In genomic region chr7:91262031-91262951, GRCm38 (mm10) we compare ENCODE assay signal across 8 mouse cellular contexts.
A peak's percentile ranks its signal among the peaks of the same experiment; 100 is the strongest.
DNase-seq lines count a peak whose midpoint lies in the region; ATAC-seq lines count a peak whose summit lies in the region.

No protein-coding gene starts in this region.

- no peaks in the 10 kb centered on the region for H3K9me3 ChIP-seq in lung, embryonic 16.5 days (ENCODE audit: control insufficient read depth, low read length)
- no peaks in the 10 kb centered on the region for H3K9me3 ChIP-seq in hindbrain, embryonic 13.5 days
- H3K9me3 ChIP-seq in neural tube, embryonic 13.5 days = no peaks in the 10 kb centered on the region

- H3K4me2 ChIP-seq in lung, embryonic 16.5 days (ENCODE audit: low read depth, low read length) = peak overlapping the region; percentile 65
- peak overlapping the region; percentile 83 for H3K4me2 ChIP-seq in hindbrain, embryonic 13.5 days
- peak overlapping the region; percentile 83 for H3K4me2 ChIP-seq in neural tube, embryonic 13.5 days

- H3K4me1 ChIP-seq in lung, embryonic 16.5 days (replicated peaks; ENCODE audit: control insufficient read depth, insufficient read depth, low read length) = peaks cover 6% of the 10 kb centered on the region; the same call in 1 of the 2 replicates
- H3K4me1 ChIP-seq in hindbrain, embryonic 13.5 days (replicated peaks) = peaks cover 12% of the 10 kb centered on the region
- H3K4me1 ChIP-seq in neural tube, embryonic 13.5 days (replicated peaks) = peaks cover 14% of the 10 kb centered on the region

- no peak overlapping the region for H3K27ac ChIP-seq in lung, embryonic 16.5 days (ENCODE audit: low read length)
- H3K27ac ChIP-seq in hindbrain, embryonic 13.5 days = peak overlapping the region; percentile 72
- H3K27ac ChIP-seq in neural tube, embryonic 13.5 days (replicated peaks) = peak overlapping the region; percentile 49

- DNase-seq in lung, postnatal 25 days (ENCODE audit: low spot score) = no peak
- DNase-seq in embryo, embryonic 10 days (ENCODE audit: low spot score) = peak; percentile 69
- peak; percentile 53 to 72 for DNase-seq in left cerebral cortex, postnatal 36 days (ENCODE audit: low spot score in 2 of 2)
- no peak for DNase-seq in adipocyte (ENCODE audit: low spot score)
- no peak for DNase-seq in thymus, postnatal 10 days (ENCODE audit: low spot score in 2 of 2)

- intact Hi-C loops in left cerebral cortex, postnatal 36 days (cut with DNase I) = loop anchor here (5.0 kb wide), 1 partner anchor 170 kb away; no protein-coding TSS in a partner anchor

- H3K9ac ChIP-seq in lung, embryonic 16.5 days (ENCODE audit: low read length) = 0 out of 2 replicates have a peak overlapping the region, but pooled peaks have one; percentile 15
- H3K9ac ChIP-seq in hindbrain, embryonic 13.5 days = peak overlapping the region; percentile 76
- peak overlapping the region; percentile 70 for H3K9ac ChIP-seq in neural tube, embryonic 13.5 days

- H3K27me3 ChIP-seq in lung, embryonic 16.5 days (ENCODE audit: control insufficient read depth, insufficient read depth, low read depth, low read length) = no peaks in the 10 kb centered on the region
- no peaks in the 10 kb centered on the region for H3K27me3 ChIP-seq in hindbrain, embryonic 13.5 days
- peaks cover 3% of the 10 kb centered on the region; the same call in 1 of the 2 replicates for H3K27me3 ChIP-seq in neural tube, embryonic 13.5 days

- WGBS in lung, embryonic 16.5 days = under 1% methylated on average over 34 of the region's 34 CpGs
- under 1% methylated on average over 34 of the region's 34 CpGs for WGBS in hindbrain, embryonic 13.5 days
- WGBS in neural tube, embryonic 13.5 days = under 1% methylated on average over 34 of the region's 34 CpGs

- no peaks in the 10 kb centered on the region for H3K36me3 ChIP-seq in lung, embryonic 16.5 days (ENCODE audit: control insufficient read depth, insufficient read depth, low read length)
- no peaks in the 10 kb centered on the region for H3K36me3 ChIP-seq in hindbrain, embryonic 13.5 days
- no peaks in the 10 kb centered on the region for H3K36me3 ChIP-seq in neural tube, embryonic 13.5 days

- H3K4me3 ChIP-seq in lung, embryonic 16.5 days (ENCODE audit: low read length) = peak overlapping the region; percentile 42
- peak overlapping the region; percentile 58 for H3K4me3 ChIP-seq in hindbrain, embryonic 13.5 days
- peak overlapping the region; percentile 56 for H3K4me3 ChIP-seq in neural tube, embryonic 13.5 days

- ATAC-seq in lung, embryonic 16.5 days (ENCODE audit: low read depth) = peak; percentile 47; the same call in 1 of the 2 replicates
- ATAC-seq in hindbrain, embryonic 13.5 days (ENCODE audit: low FRiP score) = peak; percentile 92
- peak; percentile 93 for ATAC-seq in neural tube, embryonic 13.5 days (ENCODE audit: low read depth)

Comparison
In these comparisons a context has a peak if more than half of its experiments do, and no peak if none do; other contexts are left out.
1. H3K9ac ChIP-seq: peak in every context shown above with its lines; median percentile 76 in hindbrain, embryonic 13.5 days; 70 in neural tube, embryonic 13.5 days; 15 in lung, embryonic 16.5 days.
2. DNase-seq: peak in embryo, embryonic 10 days (single experiment) and left cerebral cortex, postnatal 36 days (2 of 2); none in lung, postnatal 25 days (single experiment), adipocyte (single experiment) and thymus, postnatal 10 days (0 of 2).
3. Peak in every context shown above with its lines, with median percentiles within 50 percentile points of each other: ATAC-seq, H3K4me2 ChIP-seq and H3K4me3 ChIP-seq.